Mouse (Mus musculus) left cerebral cortex, adult 18-20 months (tissue): ENCODE data around the gene Dennd5b. TPM values are rescaled to one million over a fixed set of nuclear protein-coding genes. Genes with fewer than 3 reads are reported as not detected.

Experiments used
- DNase-seq, 2 experiments: peaks; one replicate each; pipeline ENCODE4 v3.0.0; 2021 to 2022; ENCODE audit warnings: low spot score in 2 of 2, mixed read lengths in 1 of 2
- total RNA-seq, 2 experiments: library from RNA; stranded (reverse); gene quantifications; 2 replicates each; pipeline ENCODE4 v1.2.3; 2021

The Dennd5b gene
- total RNA-seq, 2 experiments from 2014 or later: 61.8 to 62.2 TPM

GRCm38 (mm10) chr6:148957046-148957445, 144.4 kb downstream of the Dennd5b start:
- no peak for DNase-seq

- no peak for DNase-seq
Observed at GRCm38 (mm10) chr6:148955641-148956420, 145.6 kb downstream of the Dennd5b start.

GRCm38 (mm10) chr6:148946881-148947405, 154.5 kb downstream of the Dennd5b start:
- DNase-seq: no peak

GRCm38 (mm10) chr6:148946409-148946742, 155.1 kb downstream of the Dennd5b start, which contains the start of gene Sinhcaf:
Sinhcaf (minus strand) TSS chr6:148946467.
- DNase-seq: peak; percentile 94 to 98

GRCm38 (mm10) chr6:148945509-148946408, 155.7 kb downstream of the Dennd5b start:
- DNase-seq: peak; percentile 6 to 17

- peak; percentile 6 to 7 for DNase-seq
Observed at GRCm38 (mm10) chr6:148944767-148945508, 156.5 kb downstream of the Dennd5b start.

- no peak for DNase-seq
Observed at GRCm38 (mm10) chr6:148944344-148944766, 157.1 kb downstream of the Dennd5b start.

GRCm38 (mm10) chr6:148943695-148944094, 157.8 kb downstream of the Dennd5b start:
- no peak for DNase-seq

- no peak for DNase-seq
Observed at GRCm38 (mm10) chr6:148942406-148942805, 159.1 kb downstream of the Dennd5b start.

GRCm38 (mm10) chr6:148941880-148942279, 159.6 kb downstream of the Dennd5b start:
- DNase-seq: no peak

- DNase-seq: peak in 1 of 2 experiments; percentile 2
Observed at GRCm38 (mm10) chr6:148940383-148940782, 161.1 kb downstream of the Dennd5b start.

Other genes with a start within 250 kb of the Dennd5b start
- 1 to 10 TPM; 7.1 to 9.0 TPM for gene Caprin2, start 205.4 kb downstream of the Dennd5b start, total RNA-seq
- 1 to 10 TPM; 1.9 to 2.1 TPM for gene Sinhcaf, start 155.2 kb downstream of the Dennd5b start, total RNA-seq
- not detected for gene Gm10203, start 28.5 kb upstream of the Dennd5b start, total RNA-seq
- gene Etfbkmt, start 38.2 kb upstream of the Dennd5b start, total RNA-seq: 1 to 10 TPM; 1.5 to 3.6 TPM
- gene Amn1, start 87.0 kb upstream of the Dennd5b start, total RNA-seq: 10 to 100 TPM; 28.5 to 30.6 TPM
- gene Resf1, start 207.7 kb upstream of the Dennd5b start, total RNA-seq: 10 to 100 TPM; 14.2 to 16.9 TPM